ENCODE assay signal across 8 mouse cellular contexts in the genomic region with DNA sequence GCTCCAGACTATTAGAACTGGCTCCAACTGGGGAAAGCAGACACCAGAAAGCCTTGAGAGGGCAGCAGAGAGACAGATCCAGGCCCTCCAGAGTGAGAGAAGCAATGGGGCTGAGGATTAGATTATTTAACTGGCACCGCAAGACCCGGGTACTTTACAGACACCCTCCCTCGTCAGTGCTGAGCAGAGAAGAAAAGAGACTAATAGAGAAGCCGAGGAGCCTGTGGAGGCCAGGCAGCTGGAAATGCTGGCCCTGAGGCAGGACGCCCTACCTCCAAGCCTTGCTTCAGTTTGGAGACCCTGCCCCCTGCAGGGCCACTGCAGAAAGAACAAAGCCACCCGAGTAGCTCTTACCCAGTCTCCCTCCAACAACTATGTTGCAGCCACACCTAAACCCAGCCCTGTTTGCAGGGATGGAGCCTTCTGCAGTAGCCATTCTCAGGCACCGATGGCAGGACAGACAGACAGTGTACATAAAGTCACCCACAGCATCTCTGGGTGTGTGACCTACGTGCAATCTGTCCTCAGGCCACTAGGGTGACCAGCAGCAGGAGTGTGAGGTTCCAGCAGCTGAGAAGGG.
DNase-seq lines count a peak whose midpoint lies in the region; ATAC-seq lines count a peak whose summit lies in the region.

No protein-coding gene starts in this region.

- ATAC-seq in common myeloid progenitor, adult 5-6 weeks (replicated peaks; ENCODE audit: low read depth, poor library complexity, severe bottlenecking): peak; percentile 59
- ATAC-seq in megakaryocyte-erythroid progenitor cell, adult 5-6 weeks (replicated peaks; ENCODE audit: low FRiP score, low TSS enrichment, poor library complexity, severe bottlenecking): peak; percentile 74

- intact Hi-C loops in left cerebral cortex, postnatal 4 days (cut with DNase I): loop anchor here (10.0 kb wide), 1 partner anchor 253 kb away; no protein-coding TSS in a partner anchor

- peak; percentile 24 for DNase-seq in left cerebral cortex, postnatal 4 days
- DNase-seq in left cerebral cortex, adult 8-10 months (ENCODE audit: low spot score in 2 of 2): no peak
- DNase-seq in frontal cortex, postnatal 36 days (ENCODE audit: low spot score in 2 of 2): peak; percentile 19 to 39
- DNase-seq in kidney, postnatal 4 days: peak; percentile 61 to 74
- peak; percentile 2 for DNase-seq in telencephalon, adult 2 months (ENCODE audit: low read depth, low spot score)
- no peak for DNase-seq in T-cell, adult 2 months (ENCODE audit: low spot score)

Comparison
In these comparisons a context has a peak if more than half of its experiments do, and no peak if none do; other contexts are left out.
1. DNase-seq: peak in left cerebral cortex, postnatal 4 days (single experiment), frontal cortex, postnatal 36 days (2 of 2), kidney, postnatal 4 days (2 of 2) and telencephalon, adult 2 months (single experiment); none in left cerebral cortex, adult 8-10 months (0 of 2) and T-cell, adult 2 months (single experiment).